In genomic region chr2:29250263-29251094, GRCm38 (mm10) we compare ENCODE assay signal across 8 mouse cellular contexts. TPM values are rescaled to one million over a fixed set of nuclear protein-coding genes. Genes with fewer than 3 reads are reported as not detected.
A peak's percentile ranks its signal among the peaks of the same experiment; 100 is the strongest.
DNase-seq lines count a peak whose midpoint lies in the region; ATAC-seq lines count a peak whose summit lies in the region.

No protein-coding gene starts in this region.

- ATAC-seq in hindbrain, embryonic 13.5 days (ENCODE audit: low FRiP score), result no peak
- no peak for ATAC-seq in midbrain, embryonic 13.5 days
- ATAC-seq in monocyte, adult 5-6 weeks (replicated peaks; ENCODE audit: insufficient number of reproducible peaks, low FRiP score, low TSS enrichment, poor library complexity, severe bottlenecking), result no peak

- peaks cover 74% of the 10 kb centered on the region for H3K4me1 ChIP-seq in hindbrain, embryonic 13.5 days (replicated peaks)
- peaks cover 95% of the 10 kb centered on the region for H3K4me1 ChIP-seq in midbrain, embryonic 13.5 days (replicated peaks)

- H3K36me3 ChIP-seq in hindbrain, embryonic 13.5 days, result no peaks in the 10 kb centered on the region
- H3K36me3 ChIP-seq in midbrain, embryonic 13.5 days, result no peaks in the 10 kb centered on the region

- peak overlapping the region; percentile 52 for H3K4me3 ChIP-seq in hindbrain, embryonic 13.5 days
- H3K4me3 ChIP-seq in midbrain, embryonic 13.5 days (replicated peaks), result peak overlapping the region; percentile 65

- peak; percentile 45 for DNase-seq in kidney, postnatal 10 days
- DNase-seq in kidney, adult 9 months, result no peak
- peak; percentile 60 for DNase-seq in embryo, embryonic 10.5 days (ENCODE audit: low spot score)
- DNase-seq in frontal cortex, postnatal 14 days (ENCODE audit: low spot score in 2 of 2), result no peak
- no peak for DNase-seq in layer of hippocampus, adult 18-20 months (ENCODE audit: low spot score in 2 of 2)

- H3K9ac ChIP-seq in hindbrain, embryonic 13.5 days, result peak overlapping the region; percentile 75
- H3K9ac ChIP-seq in midbrain, embryonic 13.5 days (replicated peaks), result peak overlapping the region; percentile 77

- peaks cover 64% of the 10 kb centered on the region for H3K27me3 ChIP-seq in hindbrain, embryonic 13.5 days
- peaks cover 69% of the 10 kb centered on the region for H3K27me3 ChIP-seq in midbrain, embryonic 13.5 days

- WGBS in hindbrain, embryonic 13.5 days, result under 1% methylated on average over 44 of the region's 44 CpGs
- WGBS in midbrain, embryonic 13.5 days, result under 1% methylated on average over 44 of the region's 44 CpGs

- H3K27ac ChIP-seq in hindbrain, embryonic 13.5 days, result peak overlapping the region; percentile 35
- peak overlapping the region; percentile 84 for H3K27ac ChIP-seq in midbrain, embryonic 13.5 days

- peak overlapping the region; percentile 98 for H3K4me2 ChIP-seq in hindbrain, embryonic 13.5 days
- H3K4me2 ChIP-seq in midbrain, embryonic 13.5 days (replicated peaks), result peak overlapping the region; percentile 99

- H3K9me3 ChIP-seq in hindbrain, embryonic 13.5 days, result no peaks in the 10 kb centered on the region
- no peaks in the 10 kb centered on the region for H3K9me3 ChIP-seq in midbrain, embryonic 13.5 days

RNA-seq across cellular contexts. Expression of gene Ntng2, which starts 2.3 kb away (rescaled TPM):
- polyA plus RNA-seq in hindbrain, embryonic 13.5 days (2015; fragmentation: Nextera tagmentation; extraction: Ambion mirVana), result 2.8 and 3.1 TPM in 2 replicates
- polyA plus RNA-seq in midbrain, embryonic 13.5 days (2015; fragmentation: Nextera tagmentation; extraction: Ambion mirVana), result 11.8 and 15.6 TPM in 2 replicates
- total RNA-seq in monocyte, adult 5-6 weeks (2017), result 7.1 to 27.7 TPM (median 7.5 TPM) in 3 replicates
- total RNA-seq in layer of hippocampus, adult 18-20 months (2021), result 100 to 1,000 TPM in 1 of 2 experiments, 10 to 100 TPM in 1; 94.3 to 102 TPM

Comparison
In these comparisons a context has a peak if more than half of its experiments do, and no peak if none do; other contexts are left out.
1. DNase-seq: peak in kidney, postnatal 10 days (single experiment) and embryo, embryonic 10.5 days (single experiment); none in kidney, adult 9 months (single experiment), frontal cortex, postnatal 14 days (0 of 2) and layer of hippocampus, adult 18-20 months (0 of 2).